8 mouse cellular contexts compared by ENCODE assay signal in genomic region chr11:118248150-118249011, GRCm38 (mm10). TPM values are rescaled to one million over a fixed set of nuclear protein-coding genes. Genes with fewer than 3 reads are reported as not detected.
DNase-seq lines count a peak whose midpoint lies in the region; ATAC-seq lines count a peak whose summit lies in the region.

Gene Cyth1 (minus strand): TSS chr11:118248592.

- H3K36me3 ChIP-seq in lung, embryonic 16.5 days (ENCODE audit: control insufficient read depth, insufficient read depth, low read length), result no peaks in the 10 kb centered on the region

- peaks cover 21% of the 10 kb centered on the region for H3K4me1 ChIP-seq in lung, embryonic 16.5 days (replicated peaks; ENCODE audit: control insufficient read depth, insufficient read depth, low read length)

- H3K4me3 ChIP-seq in lung, embryonic 16.5 days (ENCODE audit: low read length), result peak within 1 kb of the TSS; percentile 85

- peak within 1 kb of the TSS; percentile 81 for H3K4me2 ChIP-seq in lung, embryonic 16.5 days (ENCODE audit: low read depth, low read length)

- peak; percentile 96 to 98 for ATAC-seq in hematopoietic stem cell, adult 5-6 weeks (replicated peaks in 1 of 2; ENCODE audit: insufficient read depth in 1 of 2, low FRiP score in 2 of 2, low TSS enrichment in 1 of 2, low read depth in 1 of 2, poor library complexity in 2 of 2, severe bottlenecking in 2 of 2)
- ATAC-seq in lung, embryonic 16.5 days (ENCODE audit: low read depth), result peak; percentile 97

- no peaks in the 10 kb centered on the region for H3K9me3 ChIP-seq in lung, embryonic 16.5 days (ENCODE audit: control insufficient read depth, low read length)

- H3K9ac ChIP-seq in lung, embryonic 16.5 days (ENCODE audit: low read length), result peak within 1 kb of the TSS; percentile 92

- peak within 1 kb of the TSS; percentile 89 for H3K27ac ChIP-seq in lung, embryonic 16.5 days (ENCODE audit: low read length)

- DNase-seq in MEL-GATA-1-ER (ENCODE audit: extremely low read depth, low read depth), result peak; percentile 85
- DNase-seq in cerebellum, adult 8-10 months, result peak; percentile 98
- DNase-seq in forelimb bud, embryonic 11.5 days (ENCODE audit: low read depth, low spot score), result peak; percentile 99
- DNase-seq in layer of hippocampus, adult 9-10 months (ENCODE audit: low spot score), result peak; percentile 96
- DNase-seq in ovary, postnatal 10 days (ENCODE audit: low spot score), result peak; percentile 98
- DNase-seq in thymus, postnatal 10 days (ENCODE audit: low spot score in 2 of 2), result peak; percentile 99

- H3K27me3 ChIP-seq in lung, embryonic 16.5 days (ENCODE audit: control insufficient read depth, insufficient read depth, low read depth, low read length), result no peaks in the 10 kb centered on the region

- under 1% methylated on average over 86 of the region's 86 CpGs for WGBS in lung, embryonic 16.5 days

RNA-seq across cellular contexts. Expression of gene Cyth1, which starts in this region (rescaled TPM):
- 31.0 and 48.1 TPM in 2 replicates for total RNA-seq in hematopoietic stem cell, adult 5-6 weeks (2017)
- polyA plus RNA-seq in lung, embryonic 16.5 days (2015; fragmentation: Nextera tagmentation; extraction: Ambion mirVana), result 14.1 and 14.4 TPM in 2 replicates

Comparison
In these comparisons a context has a peak if more than half of its experiments do, and no peak if none do; other contexts are left out.
1. Peak in every context shown above with its lines: DNase-seq, ATAC-seq, H3K4me3 ChIP-seq and H3K27ac ChIP-seq.